Mouse (Mus musculus): ENCODE measurements around the gene Rfx1.

The Rfx1 gene

DNA sequence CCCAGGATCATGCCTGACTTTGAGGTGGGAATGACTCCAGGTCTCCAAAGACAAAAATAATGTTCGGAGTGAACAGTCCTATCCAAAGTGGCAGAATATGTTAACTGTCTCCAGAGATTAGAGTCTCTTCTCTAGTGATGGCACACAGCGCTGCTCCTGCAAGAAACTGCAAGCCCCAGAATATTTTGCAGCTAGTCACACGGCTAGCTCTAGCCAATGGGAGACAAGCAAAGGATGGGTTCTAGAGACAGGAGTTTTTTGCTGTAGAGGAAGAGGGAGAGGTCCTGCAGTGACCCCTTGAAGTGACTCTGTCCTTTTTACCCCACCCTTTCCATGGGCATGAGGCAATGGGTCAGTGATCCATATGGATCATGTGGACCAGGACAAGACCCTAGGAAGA is 71.2 kb downstream of the Rfx1 start:
- CTCF ChIA-PET = interaction anchor here (0.7 kb wide), 1 partner anchor 676 kb away, joined by 8 read pairs; no protein-coding TSS in a partner anchor

DNA sequence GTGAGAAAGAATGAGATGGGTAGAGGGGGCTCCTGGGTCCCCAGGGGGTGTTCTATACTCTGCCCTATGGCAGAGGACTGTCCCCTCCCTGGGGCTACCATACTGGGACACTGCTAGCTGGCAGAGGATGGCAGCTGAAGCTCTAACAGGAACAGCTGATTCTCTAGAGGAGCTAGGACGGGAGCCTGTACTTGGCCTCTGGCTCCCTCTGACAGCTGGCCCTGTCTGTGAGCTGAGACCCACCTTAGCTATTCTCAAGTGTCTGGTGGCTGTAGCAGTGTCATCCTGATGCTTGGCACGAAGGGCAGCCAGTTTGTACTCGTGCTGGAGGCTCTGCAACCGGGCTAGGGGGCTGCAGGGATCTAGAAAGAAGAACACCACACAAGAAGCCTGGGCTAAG is 74.2 kb downstream of the Rfx1 start:
- CTCF ChIA-PET = no interaction called here

DNA sequence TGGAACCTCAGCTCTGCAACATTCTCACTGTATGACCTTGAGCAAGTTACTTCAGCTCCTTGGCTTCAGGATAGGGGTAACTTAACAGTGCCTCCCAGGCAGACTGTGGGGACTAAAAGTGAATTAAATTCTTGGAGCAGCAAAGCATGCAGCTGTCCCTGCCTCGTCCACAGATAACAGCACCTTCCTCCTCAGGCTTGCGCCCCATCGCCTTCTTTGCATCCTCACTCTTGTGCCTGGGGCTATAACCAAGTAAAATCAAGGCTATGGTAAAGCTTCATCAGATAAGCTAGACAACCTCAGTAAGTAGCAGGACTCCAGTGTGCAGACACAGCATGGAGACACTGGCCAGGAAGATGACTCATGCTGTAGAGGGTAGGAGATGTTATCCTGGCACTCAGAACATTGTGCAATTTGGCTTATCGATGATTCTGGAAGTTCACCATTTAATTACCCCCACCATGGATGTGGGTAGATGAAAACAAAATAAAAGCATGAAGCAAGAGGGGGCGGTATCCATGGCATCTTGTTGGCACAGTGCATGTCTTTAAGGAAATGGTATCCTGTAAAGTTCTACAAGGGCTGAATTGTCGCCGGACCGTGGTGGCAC is 78.1 kb downstream of the Rfx1 start:
- CTCF ChIA-PET = no interaction called here

Measured in spleen, embryonic (tissue).